Mouse (Mus musculus): ENCODE results near the gene Tbx3.

Gene Tbx3

DNA sequence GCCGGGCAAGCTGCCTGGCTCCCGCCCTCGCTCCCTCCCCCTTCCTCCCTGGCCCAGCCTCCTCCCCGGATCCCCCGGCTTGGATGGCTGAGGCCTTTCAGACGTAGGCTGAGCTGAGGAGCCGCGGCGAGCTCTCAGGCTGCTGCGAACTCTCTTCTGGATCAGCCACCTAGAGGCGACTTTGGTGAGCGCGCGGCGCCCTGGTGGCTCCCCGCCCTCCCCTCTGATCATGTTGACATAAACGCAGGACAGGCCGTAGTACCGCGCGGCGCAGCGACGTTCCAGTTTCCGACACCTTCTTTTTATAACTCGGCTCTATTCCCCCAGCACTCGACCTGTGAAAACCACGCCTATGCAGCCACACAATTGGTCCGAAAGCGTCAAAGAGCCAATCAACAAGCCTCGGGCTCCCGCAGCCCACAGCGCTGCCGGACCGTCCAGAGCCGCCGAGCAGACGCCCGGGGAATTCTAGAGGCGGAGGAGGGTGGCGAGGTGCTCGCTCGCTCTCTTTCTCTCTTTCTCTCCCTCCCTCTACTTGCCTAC is at the start of gene Tbx3:
Tbx3 (plus strand) TSS at position 104 of the 543 bp plus-strand sequence.
- DNase-seq (ENCODE audit: low spot score in 2 of 2): peak; percentile 29 to 41

DNA sequence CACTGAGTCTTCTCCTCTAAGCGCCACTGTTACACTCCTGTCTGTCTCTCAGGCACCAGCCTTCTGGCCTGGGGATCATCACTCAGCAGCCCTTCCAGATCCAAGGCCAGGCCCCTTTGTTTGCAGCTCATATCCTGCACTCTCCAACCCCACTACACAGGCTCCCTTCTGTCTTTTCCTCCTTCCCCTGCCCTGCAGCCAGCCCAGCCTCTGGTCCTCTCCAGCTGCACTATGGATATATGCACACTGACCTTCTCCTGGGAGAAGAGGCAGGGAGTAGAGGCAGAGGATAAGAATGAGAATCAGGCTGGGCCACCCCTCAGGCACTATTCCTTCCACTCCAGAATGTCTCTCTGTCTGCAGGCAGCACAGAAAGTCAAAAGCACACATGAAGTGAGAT is 48.4 kb upstream of the Tbx3 start:
- no peak for DNase-seq (ENCODE audit: low spot score in 2 of 2)

GRCm38 (mm10) chr5:119624554-119624953 is 45.9 kb upstream of the Tbx3 start:
- no peak for DNase-seq (ENCODE audit: low spot score in 2 of 2)

DNA sequence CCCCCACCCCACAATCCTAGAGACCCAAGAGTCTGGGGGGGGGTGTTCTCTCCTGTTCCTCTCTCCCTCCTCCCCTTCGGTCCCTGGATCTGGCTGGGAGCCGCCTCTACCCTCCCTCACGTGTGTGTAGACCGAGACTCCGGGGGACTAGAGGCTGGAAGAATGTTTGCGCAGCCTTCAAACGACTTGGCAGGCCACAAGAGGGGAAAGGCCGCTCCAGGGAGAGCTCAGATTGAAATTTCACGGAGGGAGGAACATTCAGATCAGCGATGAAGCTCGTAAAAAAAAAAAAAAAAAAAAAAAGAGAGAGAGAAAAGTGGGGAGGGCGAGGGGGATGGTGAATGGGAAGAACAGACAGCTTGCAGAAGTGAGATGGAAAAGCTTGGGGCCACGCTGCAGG is 44.9 kb upstream of the Tbx3 start:
- DNase-seq (ENCODE audit: low spot score in 2 of 2): no peak

- no peak for DNase-seq (ENCODE audit: low spot score in 2 of 2)
Measured at GRCm38 (mm10) chr5:119626154-119626553, 44.3 kb upstream of the Tbx3 start.

- no peak for DNase-seq (ENCODE audit: low spot score in 2 of 2)
Measured at GRCm38 (mm10) chr5:119626662-119627061, 43.8 kb upstream of the Tbx3 start.

DNA sequence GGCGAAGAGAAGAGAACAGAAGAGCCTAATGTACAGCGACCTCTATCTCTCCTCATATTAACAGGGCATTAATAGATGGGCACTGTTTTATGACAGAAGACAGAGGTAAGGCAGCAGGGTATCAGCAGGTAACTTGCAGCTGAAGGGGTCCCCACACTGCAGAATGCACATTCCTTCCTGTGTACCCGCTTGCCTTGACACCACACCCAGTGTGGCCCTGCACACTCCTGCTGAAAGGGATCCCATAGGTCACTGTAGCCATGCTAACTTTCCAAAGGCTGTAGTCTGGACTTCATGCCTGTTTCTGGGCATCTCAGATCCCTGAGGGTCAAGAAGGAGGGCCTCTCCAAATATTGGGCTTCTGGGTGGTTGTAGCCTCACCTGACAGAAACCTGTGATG is 42.4 kb upstream of the Tbx3 start:
- no peak for DNase-seq (ENCODE audit: low spot score in 2 of 2)

DNA sequence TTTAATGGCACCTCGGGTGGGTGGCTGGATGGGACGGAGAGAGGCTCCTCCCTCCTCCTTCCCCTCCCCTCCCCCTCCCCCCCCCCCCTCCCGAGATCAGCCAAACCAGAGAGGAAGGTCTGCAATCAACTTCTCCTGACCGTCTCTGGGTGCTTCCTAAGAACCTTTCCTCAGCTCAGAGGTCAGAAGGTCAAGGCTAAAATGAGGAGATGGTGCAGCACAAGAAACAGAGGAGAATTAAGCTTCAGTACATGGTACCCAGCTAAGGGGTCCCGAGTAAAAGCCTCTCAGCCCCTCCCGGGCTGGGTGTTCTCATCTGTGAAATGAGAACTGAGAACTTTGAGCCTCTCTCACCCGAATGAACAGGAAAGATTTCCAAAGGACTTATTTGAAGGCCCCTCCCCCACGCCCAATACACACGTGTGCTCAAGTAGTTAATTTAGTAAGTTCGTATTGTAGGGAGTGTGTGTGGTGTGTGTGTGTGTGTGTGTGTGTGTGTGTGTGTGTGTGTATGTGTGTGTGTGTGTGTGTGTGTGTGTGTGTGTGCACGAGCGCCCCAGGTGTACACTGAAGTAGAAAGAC is 41.6 kb upstream of the Tbx3 start:
- no peak for DNase-seq (ENCODE audit: low spot score in 2 of 2)

DNA sequence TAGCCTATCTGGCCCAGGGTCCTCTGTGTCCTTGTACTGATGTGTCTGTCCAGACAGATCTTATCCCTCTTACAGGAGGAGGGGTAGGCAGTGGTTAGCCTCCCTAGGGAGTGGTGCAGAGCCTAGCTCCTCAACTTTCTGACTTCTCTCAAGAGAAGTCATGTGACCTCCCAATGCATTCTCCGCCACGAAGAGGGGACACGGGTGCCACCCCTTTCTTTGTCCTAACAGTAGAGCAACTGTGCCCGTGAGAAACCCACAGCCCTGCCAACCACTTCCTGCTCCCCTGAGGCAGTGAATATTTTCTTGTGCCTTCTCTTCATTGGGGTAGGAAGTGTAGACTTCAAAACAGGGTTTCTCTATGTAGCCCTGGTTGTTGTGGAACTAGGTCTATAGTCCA is 36.9 kb upstream of the Tbx3 start:
- peak; percentile 22 to 32 for DNase-seq (ENCODE audit: low spot score in 2 of 2)

DNA sequence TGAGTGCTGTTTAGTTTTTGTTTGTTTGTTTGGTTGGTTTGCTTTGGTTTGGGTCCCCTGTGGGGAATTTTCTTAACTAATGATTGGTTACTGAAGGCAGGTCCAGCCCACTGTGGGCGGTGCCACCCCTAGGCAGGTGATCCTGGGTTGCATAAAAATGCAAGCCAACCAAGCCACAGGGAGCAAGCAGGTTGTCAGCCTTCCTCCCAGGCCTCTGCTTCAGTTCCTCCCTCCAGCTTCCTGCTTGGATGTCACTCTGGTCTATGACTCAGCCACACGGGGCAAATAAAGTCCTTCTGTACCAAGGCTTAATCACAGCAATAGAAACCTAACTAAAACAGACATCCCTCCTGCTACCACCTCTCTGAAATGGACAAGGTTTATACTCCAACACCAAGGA is 35.6 kb upstream of the Tbx3 start:
- no peak for DNase-seq (ENCODE audit: low spot score in 2 of 2)

DNA sequence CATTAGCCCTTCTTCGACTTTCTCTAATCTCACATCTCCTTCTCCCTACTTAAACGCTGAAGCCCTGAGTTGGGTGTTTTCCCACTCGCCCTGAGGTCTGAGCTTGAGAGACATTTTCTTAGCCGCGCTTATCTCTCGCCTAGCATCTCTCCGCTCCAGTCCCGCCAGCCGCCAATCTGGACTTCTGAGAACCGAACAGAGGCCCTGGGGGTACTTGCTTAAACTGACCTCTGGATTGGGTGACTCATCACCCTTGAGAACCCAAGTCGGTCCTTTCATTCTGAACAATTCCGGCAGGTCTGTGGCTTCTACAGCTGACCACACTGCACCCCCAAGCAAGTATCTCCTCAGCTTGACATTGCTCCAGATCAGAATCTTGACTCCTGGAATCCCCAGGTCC is 32.2 kb upstream of the Tbx3 start:
- DNase-seq (ENCODE audit: low spot score in 2 of 2): no peak

GRCm38 (mm10) chr5:119641094-119641493 is 29.4 kb upstream of the Tbx3 start:
- no peak for DNase-seq (ENCODE audit: low spot score in 2 of 2)

DNA sequence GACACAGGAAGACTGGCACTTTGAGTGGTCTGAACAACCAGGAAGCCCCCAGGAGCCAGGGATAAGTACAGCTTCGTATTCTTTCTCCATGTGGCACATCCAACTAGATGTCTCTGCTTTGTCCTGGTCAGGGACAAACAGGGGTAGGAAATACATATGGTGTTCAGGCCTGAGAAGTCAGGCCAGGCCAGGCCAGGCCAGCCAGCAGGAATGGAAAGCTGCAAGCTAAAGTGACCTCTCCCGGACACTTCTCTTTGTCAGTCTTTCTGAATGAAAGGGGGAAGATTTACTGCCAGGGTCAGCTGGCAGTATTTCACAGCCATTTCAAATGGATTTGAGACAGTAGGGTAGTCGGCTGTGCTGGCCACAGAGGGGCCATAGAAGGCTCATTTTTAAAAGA is 28.8 kb upstream of the Tbx3 start:
- no peak for DNase-seq (ENCODE audit: low spot score in 2 of 2)

DNA sequence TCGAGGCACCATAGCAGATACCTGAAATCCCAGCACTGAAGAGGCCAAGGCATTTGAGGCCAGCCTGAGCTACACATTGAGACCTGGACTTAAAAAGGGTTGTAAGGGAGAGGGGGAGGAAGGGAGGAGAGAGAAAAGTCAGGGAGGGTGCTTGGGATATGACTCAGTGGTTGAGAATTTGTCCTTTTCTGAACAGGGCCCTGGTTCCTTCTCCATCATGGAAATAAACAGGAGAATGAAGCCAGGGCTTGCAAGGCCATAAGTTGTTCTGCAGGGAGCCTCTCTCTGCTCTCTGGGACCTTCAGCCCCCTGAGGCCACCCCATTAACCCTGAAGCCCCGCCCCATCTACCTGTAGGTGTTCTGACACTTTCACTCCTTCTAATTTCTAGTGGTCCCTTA is 23.5 kb upstream of the Tbx3 start:
- no peak for DNase-seq (ENCODE audit: low spot score in 2 of 2)

- no peak for DNase-seq (ENCODE audit: low spot score in 2 of 2)
Measured at GRCm38 (mm10) chr5:119651135-119651965, 19.1 kb upstream of the Tbx3 start.

DNA sequence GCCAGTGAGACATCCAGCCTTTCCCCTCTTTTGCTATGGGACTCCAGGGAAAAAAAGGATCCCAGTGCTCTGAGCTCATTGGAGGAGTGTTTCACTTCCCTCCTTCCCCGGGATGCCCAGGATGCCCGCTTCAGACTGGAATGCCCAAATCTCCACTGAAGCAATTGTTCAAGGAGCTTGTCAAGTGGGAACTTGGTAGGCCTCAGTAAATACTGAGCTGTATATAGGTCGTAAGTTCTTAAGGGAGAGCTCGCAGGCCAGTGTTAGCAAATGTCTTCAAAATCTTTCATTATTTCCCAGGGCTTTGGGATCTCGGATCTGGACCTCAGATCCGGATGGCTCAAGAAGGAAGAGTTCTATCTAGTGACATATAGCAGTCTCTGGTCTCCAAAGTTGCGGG is 14.1 kb upstream of the Tbx3 start:
- no peak for DNase-seq (ENCODE audit: low spot score in 2 of 2)

DNA sequence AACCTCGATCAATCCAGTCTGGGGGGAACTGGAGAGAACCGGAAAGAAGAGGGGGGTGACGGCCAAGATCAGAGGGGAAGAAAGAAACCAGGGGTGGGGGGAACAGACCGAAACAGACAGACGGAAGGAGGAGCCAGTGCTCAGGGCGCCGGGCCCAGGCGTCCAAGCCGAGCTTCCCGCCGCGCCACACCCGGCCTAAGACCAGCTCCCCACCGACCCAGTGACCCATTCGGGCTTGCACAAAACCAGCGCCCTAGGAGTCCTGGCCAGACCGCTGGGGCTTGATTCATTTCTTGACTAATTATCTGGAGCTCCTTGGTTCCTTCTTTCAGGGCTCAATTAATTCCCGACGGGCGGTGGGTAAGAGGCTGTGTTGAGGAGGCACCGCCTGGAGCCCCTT is 13.6 kb upstream of the Tbx3 start:
- no peak for DNase-seq (ENCODE audit: low spot score in 2 of 2)

- no peak for DNase-seq (ENCODE audit: low spot score in 2 of 2)
Measured at GRCm38 (mm10) chr5:119657362-119657761, 13.1 kb upstream of the Tbx3 start.

GRCm38 (mm10) chr5:119657804-119658203 is 12.7 kb upstream of the Tbx3 start:
- no peak for DNase-seq (ENCODE audit: low spot score in 2 of 2)

DNA sequence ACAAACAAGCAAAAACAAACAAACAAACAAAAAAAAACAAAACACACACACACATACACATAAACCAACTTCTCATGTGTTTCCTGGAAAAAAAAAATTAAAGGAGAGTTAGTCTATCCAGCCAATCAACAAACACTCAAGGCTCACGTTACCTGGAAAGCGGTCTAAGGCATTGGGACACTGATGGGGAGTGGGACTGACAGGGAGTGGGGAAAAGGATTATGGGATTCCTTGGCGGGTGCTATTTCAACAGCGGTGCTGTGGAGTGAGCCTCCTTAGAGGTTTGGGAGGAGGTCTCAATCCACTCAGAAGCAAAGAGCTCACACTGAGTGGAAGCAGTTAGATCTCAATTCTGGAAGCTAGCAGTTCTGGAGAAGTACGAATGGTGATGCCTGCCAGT is 12.1 kb upstream of the Tbx3 start:
- no peak for DNase-seq (ENCODE audit: low spot score in 2 of 2)

DNA sequence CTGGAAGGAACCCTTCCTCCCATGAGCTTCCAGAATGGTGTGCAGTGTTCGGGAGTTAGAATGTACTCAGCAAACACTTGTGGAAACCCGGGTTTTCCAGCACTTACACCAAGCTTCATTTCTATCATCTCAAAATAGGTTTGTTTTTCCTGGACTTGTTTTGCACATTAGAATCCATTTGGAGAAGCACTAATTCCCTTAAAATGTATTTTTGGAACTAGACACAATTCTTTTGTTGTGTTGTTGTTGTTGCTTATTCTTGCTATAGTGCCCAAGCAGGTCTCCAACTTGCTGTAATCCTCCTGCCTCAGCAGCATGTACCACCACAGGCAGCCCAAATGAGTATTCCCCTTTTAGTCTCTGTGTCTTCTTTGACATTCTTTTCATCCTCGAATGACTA is 11.4 kb upstream of the Tbx3 start:
- DNase-seq (ENCODE audit: low spot score in 2 of 2): no peak

- no peak for DNase-seq (ENCODE audit: low spot score in 2 of 2)
Measured at GRCm38 (mm10) chr5:119660526-119661410, 9.7 kb upstream of the Tbx3 start.
